Mouse (Mus musculus) hindbrain, embryonic 14.5 days (tissue): ENCODE results near the gene Ttf2. TPM values are rescaled to one million over a fixed set of nuclear protein-coding genes. Genes with fewer than 3 reads are reported as not detected.
A peak's percentile ranks its signal among the peaks of the same experiment; 100 is the strongest.

Experiments used
- ATAC-seq: fragments of 200-750 bp; cut with Nextera tagmentation; 2 replicates; pipeline ENCODE4 v1.8.0; 2017; ENCODE audit warnings: moderate number of reproducible peaks, mild to moderate bottlenecking, moderate TSS enrichment, moderate library complexity; ENCODE audit not compliant: low FRiP score
- DNase-seq: peaks from one replicate; pipeline ENCODE4 v3.0.0-alpha.2; 2015; ENCODE audit warnings: low spot score
- H3K27ac ChIP-seq: fragments of 300-500 bp; sonication (generic); 2 replicates; pipeline ENCODE4 v1.5.1; 2014; ENCODE audit warnings: mild to moderate bottlenecking, moderate library complexity
- H3K27me3 ChIP-seq: fragments of 300-500 bp; sonication (generic); 2 replicates; pipeline ENCODE4 v1.6.1; 2014; ENCODE audit warnings: mild to moderate bottlenecking, low read length, mixed read lengths; ENCODE audit not compliant: control insufficient read depth, insufficient read depth
- H3K36me3 ChIP-seq: fragments of 300-500 bp; sonication (generic); replicated peaks from 2 replicates; pipeline ENCODE4 v1.6.1; 2014; ENCODE audit not compliant: control insufficient read depth, insufficient read depth
- H3K4me1 ChIP-seq: fragments of 300-500 bp; sonication (generic); replicated peaks from 2 replicates; pipeline ENCODE4 v1.6.1; 2014; ENCODE audit warnings: antibody characterized with exemption, low read length, mixed read lengths; ENCODE audit not compliant: control insufficient read depth, insufficient read depth
- H3K4me2 ChIP-seq: fragments of 300-500 bp; sonication (generic); replicated peaks from 2 replicates; pipeline ENCODE4 v1.6.1; 2014; ENCODE audit warnings: mild to moderate bottlenecking, moderate library complexity
- H3K4me3 ChIP-seq: fragments of 300-500 bp; sonication (generic); replicated peaks from 2 replicates; pipeline ENCODE4 v1.5.1; 2014; ENCODE audit warnings: mild to moderate bottlenecking, low read length
- H3K9ac ChIP-seq: fragments of 300-500 bp; sonication (generic); 2 replicates; pipeline ENCODE4 v1.6.1; 2014
- H3K9me3 ChIP-seq: fragments of 300-500 bp; sonication (generic); 2 replicates; pipeline ENCODE4 v1.6.1; 2016; ENCODE audit warnings: low read length; ENCODE audit not compliant: control insufficient read depth
- WGBS: fragments of 180-500 bp; shearing (Covaris S2); extraction: QIAGEN DNeasy Blood & Tissue Kit; methylation state at CpG from one replicate; pipeline ENCODE4 v1.1.7; 2014; 5-methylcytosine and 5-hydroxymethylcytosine counted together
- polyA plus RNA-seq: library from polyadenylated mRNA; unstranded; fragments of >200 nt; fragmentation: Nextera tagmentation; extraction: Ambion mirVana; gene quantifications from 2 replicates; pipeline ENCODE4 v1.2.1, GENCODE M21; 2014

Ttf2 gene
- polyA plus RNA-seq, 1 experiment from 2014 or later, result 5.5 TPM

DNA sequence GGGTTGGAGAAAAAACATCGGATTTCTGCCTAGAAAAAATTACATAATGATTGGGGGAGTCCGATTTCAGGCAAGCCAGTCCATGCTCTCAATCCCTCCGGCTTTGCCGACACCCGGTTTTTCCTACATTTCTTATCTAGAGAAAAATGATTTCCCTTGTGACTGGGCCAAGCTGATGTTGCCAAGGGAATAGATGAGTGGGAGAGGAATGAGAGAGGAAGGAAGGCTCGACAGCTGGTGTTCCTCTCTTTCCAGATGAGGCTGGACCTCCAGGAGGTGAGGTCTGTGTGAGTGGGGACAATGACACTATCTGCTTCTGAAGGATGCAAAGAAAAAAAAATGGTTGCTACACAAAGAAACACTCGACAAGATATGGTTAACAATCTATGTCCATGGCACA, 23.7 kb upstream of the Ttf2 start:
- ATAC-seq (no peak), DNase-seq (no peak)
- Histone ChIP-seq H3K4me1 (peaks cover 3% of the 10 kb centered on the region; the same call in 1 of the 2 replicates), H3K27me3 (no peaks in the 10 kb centered on the region), H3K27ac (no peak overlapping the region), H3K9ac (no peak overlapping the region), H3K4me3 (no peak overlapping the region), H3K36me3 (no peaks in the 10 kb centered on the region), H3K4me2 (no peak overlapping the region), H3K9me3 (no peaks in the 10 kb centered on the region)
- 71% methylated on average over 7 of the region's 7 CpGs for WGBS

DNA sequence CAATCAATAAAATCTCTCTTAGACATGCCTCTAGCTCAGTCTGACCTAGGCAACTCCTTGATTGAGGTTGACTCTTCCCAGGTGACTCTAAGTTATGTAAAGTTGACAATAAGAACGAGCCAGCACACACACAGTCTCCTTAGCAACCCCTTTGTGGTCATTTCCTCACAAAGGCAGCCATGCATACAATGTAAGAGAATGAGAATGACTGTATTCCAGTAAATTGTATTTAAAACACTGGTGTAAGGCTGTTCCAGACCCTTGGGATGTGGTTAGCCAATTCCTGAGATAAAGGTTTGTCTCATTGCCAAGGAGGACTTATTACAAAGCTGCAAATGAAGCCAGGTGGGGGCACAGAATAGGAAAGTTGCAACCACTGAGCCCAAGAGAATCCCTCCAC, 20.8 kb upstream of the Ttf2 start:
- Histone ChIP-seq H3K27me3 (no peaks in the 10 kb centered on the region), H3K4me3 (no peak overlapping the region), H3K9me3 (no peaks in the 10 kb centered on the region), H3K9ac (no peak overlapping the region), H3K4me1 (no peaks in the 10 kb centered on the region; the same call in 1 of the 2 replicates), H3K36me3 (no peaks in the 10 kb centered on the region), H3K4me2 (no peak overlapping the region), H3K27ac (no peak overlapping the region)
- DNase-seq (no peak), ATAC-seq (no peak)
- WGBS, result 22% methylated on average over 1 of the region's 1 CpGs

GRCm38 (mm10) chr3:100989417-100989816, 20.0 kb upstream of the Ttf2 start:
- Histone ChIP-seq H3K36me3 (no peaks in the 10 kb centered on the region), H3K9ac (no peak overlapping the region), H3K27ac (no peak overlapping the region), H3K27me3 (no peaks in the 10 kb centered on the region), H3K9me3 (no peaks in the 10 kb centered on the region), H3K4me2 (no peak overlapping the region), H3K4me3 (no peak overlapping the region), H3K4me1 (no peaks in the 10 kb centered on the region; the same call in 1 of the 2 replicates)
- ATAC-seq (no peak), DNase-seq (no peak)
- WGBS, result 28% methylated on average over 12 of the region's 12 CpGs

- Histone ChIP-seq H3K27me3 (no peaks in the 10 kb centered on the region), H3K4me1 (no peaks in the 10 kb centered on the region), H3K27ac (no peak overlapping the region), H3K9ac (no peak overlapping the region), H3K4me2 (no peak overlapping the region), H3K4me3 (no peak overlapping the region), H3K9me3 (no peaks in the 10 kb centered on the region), H3K36me3 (no peaks in the 10 kb centered on the region)
- DNase-seq, result no peak
- WGBS, result 84% methylated on average over 8 of the region's 8 CpGs
- ATAC-seq, result no peak
Observed at GRCm38 (mm10) chr3:100979290-100979689, 9.8 kb upstream of the Ttf2 start.

- Histone ChIP-seq H3K27ac (no peak overlapping the region), H3K36me3 (no peaks in the 10 kb centered on the region), H3K4me3 (no peak overlapping the region), H3K27me3 (no peaks in the 10 kb centered on the region), H3K4me2 (no peak overlapping the region), H3K4me1 (no peaks in the 10 kb centered on the region), H3K9me3 (no peaks in the 10 kb centered on the region), H3K9ac (no peak overlapping the region)
- DNase-seq, result peak; percentile 74
- 3% methylated on average over 1 of the region's 1 CpGs for WGBS
- no peak for ATAC-seq
Observed at GRCm38 (mm10) chr3:100973906-100974305, 4.4 kb upstream of the Ttf2 start.

DNA sequence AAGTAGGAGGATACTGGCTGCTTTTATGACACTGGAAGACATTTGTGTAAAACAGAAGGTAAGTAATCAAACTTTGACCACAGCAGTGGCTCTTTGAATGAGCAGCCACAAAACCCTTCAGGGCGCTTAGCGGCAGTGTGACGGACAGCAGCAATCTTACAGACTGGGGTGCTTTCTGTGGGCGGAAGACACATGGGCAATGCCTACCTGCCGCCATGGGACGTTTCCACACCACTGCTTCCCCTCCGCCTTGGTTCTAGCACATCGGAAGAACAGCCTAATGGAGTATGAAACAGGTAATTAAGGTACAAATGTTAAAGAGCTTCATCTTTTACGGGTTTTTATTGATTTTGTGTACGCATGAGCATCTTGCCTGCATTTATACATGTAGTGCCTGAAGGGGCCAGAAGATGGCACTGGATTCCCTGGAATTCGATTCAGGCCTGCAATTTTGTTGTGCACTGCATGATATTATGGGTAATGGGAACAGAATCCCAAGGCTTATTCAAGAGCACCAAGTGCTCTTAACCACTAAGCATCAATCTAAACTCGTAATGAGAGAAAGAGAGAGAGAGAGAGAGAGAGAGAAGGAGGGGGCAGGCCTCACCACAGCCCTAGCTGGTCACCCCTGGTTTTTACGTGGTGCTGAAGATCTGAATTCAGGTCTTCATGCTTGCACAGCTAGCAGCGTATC, 5.5 kb downstream of the Ttf2 start:
- 73% methylated on average over 14 of the region's 14 CpGs for WGBS
- ATAC-seq (peak; percentile 68), DNase-seq (peak; percentile 80)
- H3K4me1 ChIP-seq, result no peaks in the 10 kb centered on the region
- H3K4me3 ChIP-seq, result no peak overlapping the region
- H3K27me3 ChIP-seq, result no peaks in the 10 kb centered on the region
- no peaks in the 10 kb centered on the region for H3K9me3 ChIP-seq
- no peak overlapping the region for H3K9ac ChIP-seq
- peaks cover 18% of the 10 kb centered on the region; the same call in 1 of the 2 replicates for H3K36me3 ChIP-seq
- no peak overlapping the region for H3K4me2 ChIP-seq
- H3K27ac ChIP-seq, result no peak overlapping the region

- DNase-seq (no peak), ATAC-seq (no peak)
- H3K9ac ChIP-seq, result no peak overlapping the region
- 92% methylated on average over 7 of the region's 7 CpGs for WGBS
- H3K36me3 ChIP-seq, result peaks cover 26% of the 10 kb centered on the region; the same call in 1 of the 2 replicates
- H3K27ac ChIP-seq, result no peak overlapping the region
- no peak overlapping the region for H3K4me3 ChIP-seq
- H3K4me2 ChIP-seq, result no peak overlapping the region
- no peaks in the 10 kb centered on the region for H3K4me1 ChIP-seq
- no peaks in the 10 kb centered on the region for H3K9me3 ChIP-seq
- H3K27me3 ChIP-seq, result no peaks in the 10 kb centered on the region
Observed at GRCm38 (mm10) chr3:100961501-100961900, 8.0 kb downstream of the Ttf2 start.

DNA sequence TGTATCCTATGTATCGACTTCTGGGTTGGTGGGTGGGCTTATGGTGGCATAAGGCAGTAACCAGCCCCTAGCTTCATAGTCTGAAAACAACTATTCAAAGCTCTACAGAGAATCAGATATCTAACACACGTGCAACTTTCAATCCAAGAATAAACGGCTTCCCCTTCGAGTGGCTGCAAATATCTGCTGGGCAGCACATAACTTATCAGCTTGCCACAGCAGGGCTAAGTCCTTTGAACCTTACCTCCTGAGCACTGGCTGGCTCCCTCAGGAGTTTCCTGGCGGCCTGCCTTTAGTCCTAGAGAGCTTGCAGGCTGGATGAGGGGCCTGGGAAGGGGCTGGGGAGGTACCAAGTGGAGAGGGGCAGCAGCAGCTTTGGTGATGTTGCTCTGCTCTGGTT, 8.5 kb downstream of the Ttf2 start:
- Histone ChIP-seq H3K4me3 (no peak overlapping the region), H3K27ac (no peak overlapping the region), H3K4me1 (no peaks in the 10 kb centered on the region), H3K27me3 (no peaks in the 10 kb centered on the region), H3K36me3 (peaks cover 26% of the 10 kb centered on the region; the same call in 1 of the 2 replicates), H3K9me3 (no peaks in the 10 kb centered on the region), H3K4me2 (no peak overlapping the region), H3K9ac (no peak overlapping the region)
- 84% methylated on average over 5 of the region's 5 CpGs for WGBS
- ATAC-seq (no peak), DNase-seq (no peak)

- H3K4me1 ChIP-seq, result no peaks in the 10 kb centered on the region
- no peak overlapping the region for H3K4me3 ChIP-seq
- no peak overlapping the region for H3K27ac ChIP-seq
- DNase-seq (no peak), ATAC-seq (no peak)
- no peaks in the 10 kb centered on the region for H3K27me3 ChIP-seq
- no peak overlapping the region for H3K4me2 ChIP-seq
- no peak overlapping the region for H3K9ac ChIP-seq
- no peaks in the 10 kb centered on the region for H3K9me3 ChIP-seq
- peaks cover 42% of the 10 kb centered on the region for H3K36me3 ChIP-seq
Observed at GRCm38 (mm10) chr3:100954616-100955015, 14.8 kb downstream of the Ttf2 start.

GRCm38 (mm10) chr3:100951531-100951930, 17.9 kb downstream of the Ttf2 start:
- 89% methylated on average over 4 of the region's 4 CpGs for WGBS
- no peak overlapping the region for H3K4me2 ChIP-seq
- no peak overlapping the region for H3K27ac ChIP-seq
- no peak for DNase-seq
- H3K4me1 ChIP-seq, result no peaks in the 10 kb centered on the region
- no peak overlapping the region for H3K4me3 ChIP-seq
- no peaks in the 10 kb centered on the region for H3K9me3 ChIP-seq
- ATAC-seq, result no peak
- H3K27me3 ChIP-seq, result no peaks in the 10 kb centered on the region
- H3K36me3 ChIP-seq, result peaks cover 48% of the 10 kb centered on the region
- no peak overlapping the region for H3K9ac ChIP-seq
